Mouse (Mus musculus): ENCODE measurements around the gene Kmt2b. TPM values are rescaled to one million over a fixed set of nuclear protein-coding genes. Genes with fewer than 3 reads are reported as not detected.

Gene Kmt2b
- polyA plus RNA-seq, 1 experiment from 2014 or later, result 10.4 TPM

DNA sequence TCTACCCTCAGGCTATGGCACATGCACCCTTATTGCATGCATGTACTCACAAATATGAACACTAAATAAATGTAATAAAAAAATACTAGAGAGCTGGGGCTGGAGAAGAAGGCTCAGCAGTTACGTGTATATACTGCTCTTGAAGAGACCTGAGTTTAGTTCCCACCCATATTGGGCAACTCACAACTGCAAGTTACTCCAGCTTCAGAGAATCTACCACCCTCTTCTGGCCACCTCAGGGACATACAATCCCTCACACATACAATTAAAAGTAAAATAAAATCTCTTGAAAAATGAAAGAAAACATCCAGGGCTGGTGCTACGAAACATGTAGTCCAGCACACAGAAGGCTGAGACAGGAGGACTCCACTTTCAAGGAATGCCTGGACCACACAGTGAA is 25.9 kb upstream of the Kmt2b start:
- no peak for ATAC-seq (replicated peaks)
- Histone ChIP-seq H3K27ac (replicated peaks) (no peak overlapping the region), H3K27me3 (no peaks in the 10 kb centered on the region), H3K9ac (replicated peaks) (no peak overlapping the region), H3K4me1 (no peaks in the 10 kb centered on the region), H3K9me3 (no peaks in the 10 kb centered on the region), H3K36me3 (peaks cover 35% of the 10 kb centered on the region), H3K4me2 (replicated peaks) (no peak overlapping the region), H3K4me3 (no peak overlapping the region)
- WGBS, result 81% methylated on average over 2 of the region's 2 CpGs

DNA sequence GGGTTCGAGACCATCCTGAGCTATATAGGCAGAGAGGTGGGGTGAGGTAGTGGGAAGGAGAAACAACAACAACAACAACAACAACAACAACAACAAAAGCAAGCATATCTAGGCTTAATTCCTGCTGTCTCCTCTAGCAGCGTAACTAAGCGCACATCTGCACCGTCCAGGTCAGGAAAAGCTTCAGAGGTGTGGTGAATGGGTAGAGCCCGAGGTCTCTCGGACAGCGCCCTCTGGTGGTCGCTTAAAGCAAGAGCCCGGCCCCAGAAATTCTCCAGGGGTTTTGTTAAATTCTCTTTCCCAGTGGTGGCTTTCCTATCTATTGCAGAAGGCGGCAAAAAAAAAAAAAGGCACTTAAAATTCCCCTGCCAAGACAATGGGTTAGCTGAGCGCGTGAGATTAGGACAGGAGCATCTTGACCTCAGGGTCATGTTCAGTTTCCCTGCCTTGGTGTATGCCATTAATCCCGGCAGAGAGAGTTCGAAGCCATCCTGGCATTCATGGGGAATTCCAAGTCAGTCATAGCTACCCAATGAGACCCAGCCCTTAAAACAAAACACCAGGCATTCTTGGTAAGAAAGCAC is 25.1 kb upstream of the Kmt2b start:
- WGBS, result 23% methylated on average over 14 of the region's 14 CpGs
- peak; percentile 63; the same call in 1 of the 2 replicates for ATAC-seq (replicated peaks)
- no peak overlapping the region for H3K27ac ChIP-seq (replicated peaks)
- no peaks in the 10 kb centered on the region for H3K27me3 ChIP-seq
- H3K9ac ChIP-seq (replicated peaks), result no peak overlapping the region
- H3K9me3 ChIP-seq, result no peaks in the 10 kb centered on the region
- H3K4me2 ChIP-seq (replicated peaks), result no peak overlapping the region
- H3K36me3 ChIP-seq, result peaks cover 26% of the 10 kb centered on the region
- no peak overlapping the region for H3K4me3 ChIP-seq
- no peaks in the 10 kb centered on the region for H3K4me1 ChIP-seq

DNA sequence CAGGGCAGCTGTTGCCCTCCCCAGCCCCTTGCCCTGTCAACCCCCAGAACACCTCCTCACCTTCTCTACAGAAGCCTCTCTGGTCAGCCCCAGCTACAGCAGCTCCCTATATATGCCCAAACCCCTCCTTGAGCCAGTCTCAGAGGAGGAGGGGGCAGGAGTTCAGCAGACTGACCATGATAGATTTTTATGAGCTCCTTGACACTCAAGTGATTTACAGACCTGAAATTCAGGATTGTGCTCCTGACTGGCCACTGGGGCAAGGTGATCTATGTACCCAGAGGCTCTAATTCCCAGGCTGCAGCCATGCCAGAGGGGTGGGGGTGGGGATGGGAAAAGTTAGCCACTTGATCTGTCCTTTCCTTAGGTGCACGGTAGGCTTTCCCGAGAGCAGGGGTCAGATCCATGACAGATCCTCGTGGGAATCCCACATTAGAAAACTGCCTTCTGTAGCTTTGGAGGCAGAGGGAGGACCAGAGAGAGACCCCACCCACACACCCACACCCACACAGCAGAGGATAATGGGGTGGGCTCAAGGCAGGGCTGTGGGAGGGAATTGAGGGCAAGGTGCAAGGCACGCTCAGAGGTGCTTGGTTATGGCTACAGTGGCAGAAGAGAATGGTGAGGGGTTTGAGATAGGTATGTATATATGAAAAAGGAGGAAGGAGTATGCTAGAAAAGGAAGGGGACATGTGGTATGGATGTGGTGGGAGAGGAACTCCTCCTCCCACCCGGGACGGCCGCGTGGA is 24.3 kb upstream of the Kmt2b start, which contains the start of gene Upk1a:
TSS of gene Upk1a (minus strand) at position 194 of the 749 bp plus-strand sequence.
- no peaks in the 10 kb centered on the region for H3K9me3 ChIP-seq
- peaks cover 18% of the 10 kb centered on the region for H3K36me3 ChIP-seq
- H3K27ac ChIP-seq (replicated peaks), result no peak within 1 kb of the TSS
- H3K4me2 ChIP-seq (replicated peaks), result no peak within 1 kb of the TSS
- no peak within 1 kb of the TSS for H3K9ac ChIP-seq (replicated peaks)
- 87% methylated on average over 8 of the region's 8 CpGs for WGBS
- no peaks in the 10 kb centered on the region for H3K4me1 ChIP-seq
- peak; percentile 35; the same call in 1 of the 2 replicates for ATAC-seq (replicated peaks)
- no peaks in the 10 kb centered on the region for H3K27me3 ChIP-seq
- H3K4me3 ChIP-seq, result no peak within 1 kb of the TSS

DNA sequence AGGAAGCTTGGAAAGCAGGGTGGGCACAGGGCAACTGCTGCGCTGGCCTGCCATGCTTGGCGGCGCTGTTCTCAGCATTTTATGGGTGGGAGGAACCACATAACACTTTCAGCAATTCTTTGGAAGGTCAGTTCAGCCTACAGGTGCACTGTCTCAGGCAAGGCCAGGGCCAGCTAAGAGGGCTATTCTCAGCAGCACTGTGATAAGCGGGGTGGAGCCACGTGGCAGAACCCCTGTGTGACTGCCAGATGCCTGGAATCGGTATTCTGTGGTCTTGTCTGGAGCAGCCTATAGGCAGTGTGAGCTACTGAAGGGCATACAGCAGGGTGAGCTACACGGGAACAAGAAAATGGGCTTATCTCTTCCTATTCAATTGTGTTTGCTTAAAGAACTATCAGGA is 21.5 kb upstream of the Kmt2b start:
- H3K4me3 ChIP-seq, result no peak overlapping the region
- H3K4me2 ChIP-seq (replicated peaks), result no peak overlapping the region
- WGBS, result 67% methylated on average over 7 of the region's 7 CpGs
- H3K9ac ChIP-seq (replicated peaks), result no peak overlapping the region
- H3K27me3 ChIP-seq, result no peaks in the 10 kb centered on the region
- no peak for ATAC-seq (replicated peaks)
- H3K36me3 ChIP-seq, result no peaks in the 10 kb centered on the region
- H3K27ac ChIP-seq (replicated peaks), result no peak overlapping the region
- no peaks in the 10 kb centered on the region for H3K4me1 ChIP-seq
- H3K9me3 ChIP-seq, result no peaks in the 10 kb centered on the region

DNA sequence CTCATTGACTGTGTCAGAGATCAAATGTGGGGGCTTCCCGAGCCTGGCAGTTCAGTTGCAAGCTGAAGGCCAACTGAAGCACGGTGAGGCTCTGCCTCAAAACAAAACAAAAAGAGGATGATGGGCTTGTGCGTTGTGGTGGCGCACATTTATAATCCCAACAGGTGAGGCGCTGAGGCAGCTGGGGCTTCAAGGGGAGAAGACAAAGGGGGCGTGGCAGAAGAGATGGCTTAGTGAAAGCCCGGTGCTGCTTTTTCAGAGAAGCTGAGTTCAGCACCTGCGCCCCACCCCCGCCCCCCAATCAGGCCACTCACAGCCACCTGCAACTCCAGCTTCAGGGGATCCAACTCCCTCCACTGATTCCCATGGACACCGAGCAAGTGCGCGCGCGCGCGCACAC is 19.9 kb upstream of the Kmt2b start:
- Histone ChIP-seq H3K36me3 (no peaks in the 10 kb centered on the region), H3K9me3 (no peaks in the 10 kb centered on the region), H3K4me2 (replicated peaks) (no peak overlapping the region), H3K4me1 (no peaks in the 10 kb centered on the region), H3K4me3 (no peak overlapping the region), H3K27me3 (no peaks in the 10 kb centered on the region), H3K27ac (replicated peaks) (no peak overlapping the region), H3K9ac (replicated peaks) (no peak overlapping the region)
- 50% methylated on average over 16 of the region's 16 CpGs for WGBS
- no peak for ATAC-seq (replicated peaks)

DNA sequence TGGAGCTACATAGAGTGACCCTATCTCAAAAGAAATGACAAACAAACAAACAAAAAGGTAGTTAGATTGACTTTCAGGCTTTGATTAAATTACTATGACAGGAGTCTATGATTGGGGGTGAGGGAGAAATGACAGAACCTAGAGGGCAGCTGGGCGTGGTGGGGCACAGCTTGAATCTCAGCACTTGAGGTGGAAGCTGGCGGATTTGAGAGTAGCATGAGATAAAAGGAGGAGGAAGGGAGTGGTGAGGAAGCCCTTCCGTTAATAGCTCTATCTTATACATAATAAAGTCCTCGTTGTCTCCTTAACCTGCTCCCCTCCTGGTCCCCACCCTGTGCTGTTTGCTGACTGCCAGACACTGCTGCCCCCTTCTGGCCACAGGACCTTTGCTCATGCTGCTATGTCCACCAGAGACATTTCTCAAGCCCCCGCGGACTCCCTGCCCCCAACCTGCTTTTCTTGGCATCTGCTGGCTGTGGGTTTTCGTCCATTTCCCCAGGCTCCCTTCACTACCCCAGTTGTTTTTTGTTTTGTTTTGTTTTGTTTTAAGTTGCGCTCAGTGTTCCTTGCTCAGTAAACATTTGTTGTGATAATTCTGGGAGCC is 19.3 kb upstream of the Kmt2b start:
- no peak for ATAC-seq (replicated peaks)
- 27% methylated on average over 8 of the region's 8 CpGs for WGBS
- Histone ChIP-seq H3K4me3 (no peak overlapping the region), H3K9me3 (no peaks in the 10 kb centered on the region), H3K27ac (replicated peaks) (no peak overlapping the region), H3K4me1 (no peaks in the 10 kb centered on the region), H3K36me3 (no peaks in the 10 kb centered on the region), H3K27me3 (no peaks in the 10 kb centered on the region), H3K9ac (replicated peaks) (no peak overlapping the region), H3K4me2 (replicated peaks) (no peak overlapping the region)

DNA sequence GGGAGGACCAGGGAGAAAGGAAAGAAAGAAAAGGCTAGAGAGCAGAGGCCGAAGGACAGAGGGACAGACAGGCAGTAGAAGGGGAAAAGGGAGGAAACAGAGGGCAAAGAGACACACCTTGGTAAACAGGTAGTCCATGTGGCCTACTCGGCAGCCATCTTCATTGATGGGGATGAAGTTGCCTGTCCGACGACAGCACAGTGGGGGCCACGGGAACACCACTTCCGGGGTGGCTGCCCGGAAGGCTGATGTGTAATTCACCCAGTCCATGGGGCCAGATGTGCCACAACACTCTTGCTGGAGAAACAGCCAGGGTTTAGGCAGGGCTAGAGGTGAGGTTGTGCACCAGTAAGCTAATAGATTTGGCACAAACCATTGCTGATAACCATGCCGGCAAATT is 16.4 kb upstream of the Kmt2b start:
- Histone ChIP-seq H3K4me2 (replicated peaks) (no peak overlapping the region), H3K9ac (replicated peaks) (no peak overlapping the region), H3K27me3 (no peaks in the 10 kb centered on the region), H3K36me3 (no peaks in the 10 kb centered on the region), H3K4me3 (no peak overlapping the region), H3K9me3 (no peaks in the 10 kb centered on the region), H3K4me1 (peaks cover 8% of the 10 kb centered on the region), H3K27ac (replicated peaks) (no peak overlapping the region)
- no peak for ATAC-seq (replicated peaks)
- WGBS, result 86% methylated on average over 8 of the region's 8 CpGs

DNA sequence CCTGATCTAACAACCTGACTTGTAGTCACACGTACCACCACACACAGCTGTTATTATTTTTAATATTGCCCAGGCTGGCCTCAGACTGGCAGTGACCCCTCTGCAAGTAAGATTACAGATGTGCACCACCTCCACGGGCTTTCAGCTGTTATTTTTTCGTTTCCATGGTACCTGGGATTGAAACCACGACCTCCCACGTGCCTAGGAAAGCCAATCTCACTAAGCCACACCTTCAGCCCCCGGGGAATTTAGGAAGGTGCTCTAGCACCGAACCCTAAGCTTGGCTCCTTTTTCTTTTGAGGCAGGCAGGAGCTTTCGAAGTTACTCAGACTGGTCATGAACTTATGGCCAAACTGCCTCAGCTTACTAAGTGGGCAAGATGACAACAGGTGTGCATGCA is 15.9 kb upstream of the Kmt2b start:
- Histone ChIP-seq H3K36me3 (no peaks in the 10 kb centered on the region), H3K4me2 (replicated peaks) (no peak overlapping the region), H3K9ac (replicated peaks) (no peak overlapping the region), H3K9me3 (no peaks in the 10 kb centered on the region), H3K27ac (replicated peaks) (no peak overlapping the region), H3K27me3 (no peaks in the 10 kb centered on the region), H3K4me1 (peaks cover 13% of the 10 kb centered on the region), H3K4me3 (no peak overlapping the region)
- no peak for ATAC-seq (replicated peaks)
- WGBS, result 64% methylated on average over 8 of the region's 8 CpGs

DNA sequence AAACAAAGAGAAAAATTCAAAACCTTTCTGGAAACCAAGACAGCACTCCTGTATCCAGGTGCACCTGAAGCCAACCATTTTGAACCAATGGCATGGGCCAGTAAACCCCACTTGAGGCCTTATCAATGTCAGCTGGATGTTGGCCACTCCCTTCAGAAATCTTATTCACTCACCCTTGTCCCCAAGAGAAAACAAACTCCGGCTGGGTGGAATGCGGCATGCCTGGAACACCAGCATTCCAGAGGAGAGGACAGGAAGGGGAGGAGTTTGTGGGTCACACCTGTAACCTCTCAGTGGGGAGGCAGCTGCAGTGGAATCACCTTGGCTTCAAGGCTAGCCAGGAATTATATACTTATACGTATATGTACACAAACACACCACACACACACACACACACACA is 14.1 kb upstream of the Kmt2b start:
- 73% methylated on average over 3 of the region's 3 CpGs for WGBS
- Histone ChIP-seq H3K4me3 (no peak overlapping the region), H3K9me3 (no peaks in the 10 kb centered on the region), H3K9ac (replicated peaks) (no peak overlapping the region), H3K36me3 (no peaks in the 10 kb centered on the region), H3K27ac (replicated peaks) (no peak overlapping the region), H3K4me1 (peaks cover 13% of the 10 kb centered on the region), H3K27me3 (no peaks in the 10 kb centered on the region), H3K4me2 (replicated peaks) (no peak overlapping the region)
- ATAC-seq (replicated peaks), result no peak

DNA sequence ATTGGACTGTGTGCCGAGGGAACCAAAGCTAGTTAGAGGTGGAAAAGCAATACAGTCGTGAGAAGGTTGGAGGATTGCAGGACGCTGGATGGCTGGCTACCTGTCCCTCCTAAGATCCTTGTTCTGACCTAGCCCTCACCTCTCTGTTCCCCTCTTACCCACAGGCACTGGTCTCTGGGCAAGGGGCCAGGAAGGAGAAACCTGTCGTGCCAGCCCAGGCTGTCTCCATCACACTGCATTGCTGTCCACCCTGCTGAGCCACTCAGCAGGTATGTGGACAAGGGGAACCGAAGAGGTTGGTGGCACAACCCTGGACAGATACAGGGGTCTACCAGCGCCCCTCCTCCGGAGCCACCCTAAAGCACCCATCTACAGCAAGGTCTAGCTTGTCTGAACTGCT is 12.1 kb upstream of the Kmt2b start:
- H3K36me3 ChIP-seq, result no peaks in the 10 kb centered on the region
- H3K9ac ChIP-seq (replicated peaks), result peak overlapping the region; percentile 28
- 70% methylated on average over 7 of the region's 7 CpGs for WGBS
- peak; percentile 15 for ATAC-seq (replicated peaks)
- no peak overlapping the region for H3K4me3 ChIP-seq
- peak overlapping the region; percentile 57 for H3K27ac ChIP-seq (replicated peaks)
- no peaks in the 10 kb centered on the region for H3K27me3 ChIP-seq
- H3K4me2 ChIP-seq (replicated peaks), result peak overlapping the region; percentile 44
- no peaks in the 10 kb centered on the region for H3K9me3 ChIP-seq
- H3K4me1 ChIP-seq, result peaks cover 13% of the 10 kb centered on the region

DNA sequence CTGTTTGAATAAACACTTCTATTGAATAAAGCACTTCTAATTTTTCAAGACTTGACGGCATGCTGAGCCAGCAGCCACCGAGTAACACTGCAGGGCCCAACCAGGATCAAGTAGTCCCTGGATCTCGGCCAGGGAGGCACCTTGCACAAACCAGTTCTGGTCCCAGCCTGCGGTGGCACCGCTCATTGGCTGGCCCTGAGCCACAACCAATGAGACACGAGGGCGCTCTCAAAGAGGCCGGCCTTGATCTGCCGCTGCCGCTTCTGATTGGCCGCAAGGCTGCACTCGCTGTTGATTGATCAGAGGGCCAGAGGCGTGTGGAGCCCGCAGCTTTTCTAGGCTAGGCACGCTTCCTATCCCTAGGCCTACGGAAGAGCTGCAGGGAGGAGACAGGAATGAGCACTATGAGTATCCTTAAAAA is 11.4 kb upstream of the Kmt2b start:
- H3K9ac ChIP-seq (replicated peaks), result peak overlapping the region; percentile 28
- H3K4me2 ChIP-seq (replicated peaks), result peak overlapping the region; percentile 44
- WGBS, result under 1% methylated on average over 16 of the region's 16 CpGs
- peak overlapping the region; percentile 26 for H3K4me3 ChIP-seq
- no peaks in the 10 kb centered on the region for H3K27me3 ChIP-seq
- no peaks in the 10 kb centered on the region for H3K9me3 ChIP-seq
- peaks cover 13% of the 10 kb centered on the region for H3K4me1 ChIP-seq
- no peaks in the 10 kb centered on the region for H3K36me3 ChIP-seq
- peak overlapping the region; percentile 57 for H3K27ac ChIP-seq (replicated peaks)
- peak; percentile 98 for ATAC-seq (replicated peaks)

DNA sequence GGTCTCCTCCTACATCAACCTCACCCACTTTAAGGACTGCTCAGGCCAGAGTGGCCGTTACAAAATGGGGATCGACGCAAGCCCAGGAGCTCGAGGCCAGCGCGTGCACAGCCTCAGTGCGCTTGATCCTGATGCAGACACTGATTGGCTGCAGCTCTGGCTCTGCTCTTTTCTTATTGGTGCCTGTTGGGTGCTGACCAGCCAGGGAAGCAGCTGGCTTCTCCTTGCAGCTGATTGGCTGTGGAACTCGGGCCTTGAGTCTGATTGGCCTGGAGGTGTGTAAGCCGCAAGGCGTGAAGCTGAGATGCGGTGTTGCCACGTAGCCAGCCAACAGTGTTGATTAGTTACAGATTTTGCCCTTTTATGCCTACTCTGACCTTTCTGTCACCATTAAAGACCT is 10.3 kb upstream of the Kmt2b start, which contains the start of gene Zbtb32:
TSS of gene Zbtb32 (minus strand) at position 124 of the 400 bp plus-strand sequence.
- H3K27me3 ChIP-seq, result no peaks in the 10 kb centered on the region
- H3K4me1 ChIP-seq, result peaks cover 13% of the 10 kb centered on the region
- H3K27ac ChIP-seq (replicated peaks), result peak within 1 kb of the TSS; percentile 57
- no peak within 1 kb of the TSS for H3K9ac ChIP-seq (replicated peaks)
- 93% methylated on average over 12 of the region's 12 CpGs for WGBS
- no peak for ATAC-seq (replicated peaks)
- no peaks in the 10 kb centered on the region for H3K36me3 ChIP-seq
- H3K4me3 ChIP-seq, result peak within 1 kb of the TSS; percentile 26
- peak within 1 kb of the TSS; percentile 44 for H3K4me2 ChIP-seq (replicated peaks)
- no peaks in the 10 kb centered on the region for H3K9me3 ChIP-seq
